Mouse (Mus musculus) ES-E14 (cell line): ENCODE measurements at regions not wholly inside any gene's neighbourhood (a gene's known extent, or its start where the extent isn't known, plus 50 kb on each side); places are given as distances from the start of the nearest gene placed in this dataset.

ENCODE experiments used
- DNase-seq: peaks from one replicate; pipeline ENCODE4 v3.0.0-alpha.2; 2013; ENCODE audit warnings: low read depth, low spot score
- H3K27ac ChIP-seq: 2 replicates; pipeline ENCODE4 v1.5.1; 2012; ENCODE audit warnings: low read depth, mild to moderate bottlenecking, low read length, moderate library complexity, mixed read lengths; ENCODE audit not compliant: poor library complexity, insufficient read depth, severe bottlenecking
- H3K36me3 ChIP-seq: 2 replicates; pipeline ENCODE4 v1.6.1; 2012; ENCODE audit warnings: mild to moderate bottlenecking, low read length, moderate library complexity, mixed read lengths; ENCODE audit not compliant: control insufficient read depth, poor library complexity, insufficient read depth, severe bottlenecking
- H3K4me1 ChIP-seq, 2 experiments: fragments of 150-350 bp in 1 of 2; sonication (generic) in 1 of 2; 2 replicates each; pipeline ENCODE4 v1.6.1; 2012; ENCODE audit warnings: low read length in 2 of 2, mild to moderate bottlenecking in 1 of 2, mixed read lengths in 1 of 2; ENCODE audit not compliant: control insufficient read depth in 2 of 2, insufficient read depth in 2 of 2, poor library complexity in 1 of 2
- H3K4me3 ChIP-seq, 2 experiments: fragments of 150-350 bp in 1 of 2; sonication (generic) in 1 of 2; 2 replicates each; pipeline ENCODE4 v1.5.1; 2012; ENCODE audit warnings: low read length in 2 of 2, low read depth in 1 of 2, mild to moderate bottlenecking in 1 of 2, mixed read lengths in 1 of 2; ENCODE audit not compliant: insufficient read depth in 1 of 2, poor library complexity in 1 of 2, severe bottlenecking in 1 of 2
- H3K9ac ChIP-seq: 2 replicates; pipeline ENCODE4 v1.6.1; 2012; ENCODE audit warnings: low read depth, mild to moderate bottlenecking, low read length, mixed read lengths; ENCODE audit not compliant: poor library complexity, insufficient read depth, severe bottlenecking
- H3K9me3 ChIP-seq: fragments of 150-350 bp; sonication (generic); 2 replicates; pipeline ENCODE4 v1.6.1; 2012; ENCODE audit warnings: low read depth, mild to moderate bottlenecking, low read length; ENCODE audit not compliant: control insufficient read depth, insufficient read depth
- CHD2 ChIP-seq: IDR thresholded peaks from 2 replicates; pipeline ENCODE4 v1.6.1; 2014; ENCODE audit warnings: mild to moderate bottlenecking, low read depth, low read length, inconsistent platforms
- HCFC1 ChIP-seq: IDR thresholded peaks from 2 replicates; pipeline ENCODE4 v1.6.1; 2012; ENCODE audit warnings: low read length, inconsistent platforms, borderline replicate concordance; ENCODE audit not compliant: insufficient read depth
- MAFK ChIP-seq: IDR thresholded peaks from 2 replicates; pipeline ENCODE4 v1.6.1; 2014; ENCODE audit warnings: mild to moderate bottlenecking, low read depth, low read length, inconsistent platforms; ENCODE audit not compliant: insufficient read depth
- ZC3H11A ChIP-seq: IDR thresholded peaks from 2 replicates; pipeline ENCODE4 v1.6.1; 2012; ENCODE audit warnings: low read depth, mild to moderate bottlenecking, inconsistent platforms, low read length, borderline replicate concordance
- ZNF384 ChIP-seq: IDR thresholded peaks from 2 replicates; pipeline ENCODE4 v1.6.1; 2012; ENCODE audit warnings: low read depth, low read length, inconsistent platforms
- in situ Hi-C, 2 experiments: fragments of 600-800 bp; cut with MboI; formaldehyde crosslinking; loops; one replicate each; pipeline ENCODE4 v1.15.1; 2025; ENCODE audit warnings: low sequenced_read_pairs in 2 of 2, inconsistent platforms in 1 of 2; ENCODE audit not compliant: unreplicated experiment in 2 of 2

GRCm38 (mm10) chr12:71370091-71370490 is 60.4 kb downstream of the Dact1 start:
- no peaks in the 10 kb centered on the region for H3K9me3 ChIP-seq
- H3K4me1 ChIP-seq: peaks cover 3 to 10% of the 10 kb centered on the region in 2 experiments; a peak in 3 of 4 replicates
- no peak for TF ChIP-seq ZNF384
- TF ChIP-seq MAFK: no peak
- TF ChIP-seq ZC3H11A: no peak
- TF ChIP-seq CHD2: no peak
- TF ChIP-seq HCFC1: no peak
- H3K4me3 ChIP-seq: no peak overlapping the region
- no peak for DNase-seq
- no peaks in the 10 kb centered on the region for H3K36me3 ChIP-seq
- H3K27ac ChIP-seq: no peak overlapping the region
- in situ Hi-C loops: no loop called here
- H3K9ac ChIP-seq: no peak overlapping the region

- H3K36me3 ChIP-seq: no peaks in the 10 kb centered on the region
- H3K9me3 ChIP-seq: no peaks in the 10 kb centered on the region
- H3K4me1 ChIP-seq: peaks cover 7 to 10% of the 10 kb centered on the region in 2 experiments; a peak in 3 of 4 replicates
- in situ Hi-C loops: no loop called here
- no peak overlapping the region for H3K4me3 ChIP-seq
- no peak for DNase-seq
- TF ChIP-seq HCFC1 (no peak), ZNF384 (no peak), CHD2 (no peak), ZC3H11A (no peak), MAFK (no peak)
- H3K9ac ChIP-seq: no peak overlapping the region
- H3K27ac ChIP-seq: no peak overlapping the region
Observed at GRCm38 (mm10) chr12:71371948-71372347, 62.3 kb downstream of the Dact1 start.

- TF ChIP-seq HCFC1: no peak
- TF ChIP-seq ZC3H11A: no peak
- TF ChIP-seq MAFK: no peak
- TF ChIP-seq CHD2: no peak
- no peak for TF ChIP-seq ZNF384
- DNase-seq: no peak
- peaks cover 6 to 13% of the 10 kb centered on the region in 2 experiments; a peak in 3 of 4 replicates for H3K4me1 ChIP-seq
- H3K36me3 ChIP-seq: no peaks in the 10 kb centered on the region
- in situ Hi-C loops: no loop called here
- no peak overlapping the region for H3K4me3 ChIP-seq
- H3K27ac ChIP-seq: no peak overlapping the region
- no peak overlapping the region for H3K9ac ChIP-seq
- H3K9me3 ChIP-seq: no peaks in the 10 kb centered on the region
Observed at GRCm38 (mm10) chr12:71373633-71374032, 63.9 kb downstream of the Dact1 start.

GRCm38 (mm10) chr12:71376446-71376845 is 66.8 kb downstream of the Dact1 start:
- no peaks in the 10 kb centered on the region for H3K9me3 ChIP-seq
- no peak overlapping the region for H3K9ac ChIP-seq
- H3K4me3 ChIP-seq: no peak overlapping the region
- in situ Hi-C loops: no loop called here
- no peak for TF ChIP-seq CHD2
- no peak for TF ChIP-seq HCFC1
- no peak for TF ChIP-seq ZC3H11A
- TF ChIP-seq ZNF384: no peak
- TF ChIP-seq MAFK: no peak
- no peaks in the 10 kb centered on the region for H3K36me3 ChIP-seq
- DNase-seq: no peak
- H3K27ac ChIP-seq: no peak overlapping the region
- H3K4me1 ChIP-seq: peaks cover 3 to 6% of the 10 kb centered on the region in 2 experiments; a peak in 1 of 4 replicates

- in situ Hi-C loops: no loop called here
- Histone ChIP-seq H3K4me1 (peaks cover 3 to 6% of the 10 kb centered on the region in 2 experiments; a peak in 1 of 4 replicates), H3K36me3 (no peaks in the 10 kb centered on the region), H3K9me3 (no peaks in the 10 kb centered on the region), H3K4me3 (no peak overlapping the region), H3K27ac (no peak overlapping the region), H3K9ac (no peak overlapping the region)
- TF ChIP-seq ZC3H11A (0 out of 2 replicates have a peak, but pooled peaks have one; percentile 18), CHD2 (no peak)
- no peak for DNase-seq
Observed at GRCm38 (mm10) chr12:71376966-71377365, 67.3 kb downstream of the Dact1 start.
